Mouse (Mus musculus) lung, adult 18-20 months (tissue): ENCODE results near the gene Pnpo.

ENCODE experiments used
- DNase-seq, 2 experiments: peaks; one replicate each; pipeline ENCODE4 v3.0.0; 2022; ENCODE audit warnings: mixed read lengths in 2 of 2

The Pnpo gene

GRCm38 (mm10) chr11:96902639-96903635 is 40.8 kb downstream of the Pnpo start:
- DNase-seq, result no peak

- DNase-seq, result no peak
These were observed 42.5 kb downstream of the Pnpo start for GRCm38 (mm10) chr11:96901332-96901731.

- DNase-seq, result no peak
These were observed 44.1 kb downstream of the Pnpo start for GRCm38 (mm10) chr11:96899449-96900306.

- no peak for DNase-seq
These were observed 47.9 kb downstream of the Pnpo start for GRCm38 (mm10) chr11:96895886-96896285.

- DNase-seq, result no peak
These were observed 50.5 kb downstream of the Pnpo start for GRCm38 (mm10) chr11:96893203-96893842.

GRCm38 (mm10) chr11:96891784-96892527 is 51.8 kb downstream of the Pnpo start:
- DNase-seq, result no peak
